Mouse (Mus musculus) limb, embryonic 13.5 days (tissue): Measurements from ENCODE around the gene Dlec1. TPM values are rescaled to one million over a fixed set of nuclear protein-coding genes. Genes with fewer than 3 reads are reported as not detected.

Experiments used
- ATAC-seq: fragments of 200-750 bp; cut with Nextera tagmentation; 2 replicates; pipeline ENCODE4 v1.8.0; 2017; ENCODE audit warnings: low read depth, moderate number of reproducible peaks, moderate TSS enrichment; ENCODE audit not compliant: low FRiP score
- H3K27ac ChIP-seq: fragments of 300-500 bp; sonication (generic); 2 replicates; pipeline ENCODE4 v1.5.1; 2015; ENCODE audit warnings: inconsistent platforms, mild to moderate bottlenecking, moderate library complexity
- H3K27me3 ChIP-seq: fragments of 300-500 bp; sonication (generic); 2 replicates; pipeline ENCODE4 v1.6.1; 2015; ENCODE audit warnings: mild to moderate bottlenecking, inconsistent platforms
- H3K36me3 ChIP-seq: fragments of 300-500 bp; sonication (generic); 2 replicates; pipeline ENCODE4 v1.6.1; 2015; ENCODE audit warnings: inconsistent platforms, mild to moderate bottlenecking, moderate library complexity
- H3K4me1 ChIP-seq: fragments of 300-500 bp; sonication (generic); 2 replicates; pipeline ENCODE4 v1.6.1; 2015; ENCODE audit warnings: inconsistent platforms
- H3K4me2 ChIP-seq: fragments of 300-500 bp; sonication (generic); replicated peaks from 2 replicates; pipeline ENCODE4 v1.6.1; 2015; ENCODE audit warnings: inconsistent platforms, mild to moderate bottlenecking, moderate library complexity
- H3K4me3 ChIP-seq: fragments of 300-500 bp; sonication (generic); 2 replicates; pipeline ENCODE4 v1.5.1; 2015; ENCODE audit warnings: moderate library complexity, mild to moderate bottlenecking, inconsistent platforms
- H3K9ac ChIP-seq: fragments of 300-500 bp; sonication (generic); 2 replicates; pipeline ENCODE4 v1.6.1; 2015; ENCODE audit warnings: mild to moderate bottlenecking, inconsistent platforms
- H3K9me3 ChIP-seq: fragments of 300-500 bp; sonication (generic); 2 replicates; pipeline ENCODE4 v1.6.1; 2016; ENCODE audit warnings: inconsistent platforms
- WGBS: fragments of 180-500 bp; shearing (Covaris S2); methylation state at CpG from one replicate; pipeline ENCODE4 v1.1.7; 2015; 5-methylcytosine and 5-hydroxymethylcytosine counted together
- polyA plus RNA-seq: library from polyadenylated mRNA; unstranded; fragments of >200 nt; fragmentation: Nextera tagmentation; extraction: Ambion mirVana; gene quantifications from 2 replicates; pipeline ENCODE4 v1.2.1, GENCODE M21; 2015

Gene Dlec1
- polyA plus RNA-seq, 1 experiment from 2014 or later, result 1.6 TPM

GRCm38 (mm10) chr9:119119409-119120167 is 17.3 kb downstream of the Dlec1 start:
- Histone ChIP-seq H3K27me3 (no peaks in the 10 kb centered on the region), H3K4me1 (no peaks in the 10 kb centered on the region), H3K4me3 (no peak overlapping the region), H3K36me3 (no peaks in the 10 kb centered on the region), H3K4me2 (no peak overlapping the region), H3K9ac (no peak overlapping the region), H3K9me3 (no peaks in the 10 kb centered on the region), H3K27ac (no peak overlapping the region)
- ATAC-seq, result no peak
- WGBS, result 87% methylated on average over 19 of the region's 19 CpGs

GRCm38 (mm10) chr9:119120168-119120560 is 17.9 kb downstream of the Dlec1 start:
- ATAC-seq, result no peak
- Histone ChIP-seq H3K36me3 (no peaks in the 10 kb centered on the region), H3K4me2 (no peak overlapping the region), H3K9me3 (no peaks in the 10 kb centered on the region), H3K27ac (no peak overlapping the region), H3K4me1 (no peaks in the 10 kb centered on the region), H3K4me3 (no peak overlapping the region), H3K9ac (no peak overlapping the region), H3K27me3 (no peaks in the 10 kb centered on the region)
- WGBS, result 61% methylated on average over 3 of the region's 3 CpGs

- no peak overlapping the region for H3K27ac ChIP-seq
- no peak overlapping the region for H3K4me2 ChIP-seq
- WGBS, result 78% methylated on average over 18 of the region's 18 CpGs
Observed at GRCm38 (mm10) chr9:119122596-119123369, 20.5 kb downstream of the Dlec1 start.

GRCm38 (mm10) chr9:119128436-119129181 is 26.3 kb downstream of the Dlec1 start:
- no peak overlapping the region for H3K4me3 ChIP-seq
- 77% methylated on average over 12 of the region's 12 CpGs for WGBS
- ATAC-seq, result no peak
- no peaks in the 10 kb centered on the region for H3K27me3 ChIP-seq
- H3K27ac ChIP-seq, result no peak overlapping the region
- no peak overlapping the region for H3K4me2 ChIP-seq
- no peaks in the 10 kb centered on the region for H3K4me1 ChIP-seq
- H3K9ac ChIP-seq, result no peak overlapping the region
- no peaks in the 10 kb centered on the region for H3K9me3 ChIP-seq
- H3K36me3 ChIP-seq, result no peaks in the 10 kb centered on the region

More at GRCm38 (mm10) chr9:119122596-119123369, 20.5 kb downstream of the Dlec1 start:
- Histone ChIP-seq H3K9me3 (no peaks in the 10 kb centered on the region), H3K27me3 (no peaks in the 10 kb centered on the region), H3K4me1 (no peaks in the 10 kb centered on the region), H3K4me3 (no peak overlapping the region), H3K9ac (no peak overlapping the region), H3K36me3 (no peaks in the 10 kb centered on the region)
- ATAC-seq, result no peak

- 58% methylated on average over 5 of the region's 5 CpGs for WGBS
- Histone ChIP-seq H3K4me3 (no peak overlapping the region), H3K36me3 (no peaks in the 10 kb centered on the region), H3K27me3 (no peaks in the 10 kb centered on the region), H3K4me1 (no peaks in the 10 kb centered on the region), H3K9ac (no peak overlapping the region), H3K27ac (no peak overlapping the region), H3K9me3 (no peaks in the 10 kb centered on the region), H3K4me2 (no peak overlapping the region)
- ATAC-seq, result no peak
Observed at GRCm38 (mm10) chr9:119130692-119131091, 28.4 kb downstream of the Dlec1 start.

- H3K36me3 ChIP-seq, result no peaks in the 10 kb centered on the region
- H3K4me3 ChIP-seq, result no peak overlapping the region
- no peak overlapping the region for H3K9ac ChIP-seq
- 77% methylated on average over 2 of the region's 2 CpGs for WGBS
- H3K27ac ChIP-seq, result no peak overlapping the region
- H3K4me2 ChIP-seq, result no peak overlapping the region
- H3K4me1 ChIP-seq, result no peaks in the 10 kb centered on the region
- H3K27me3 ChIP-seq, result no peaks in the 10 kb centered on the region
- ATAC-seq, result no peak
- no peaks in the 10 kb centered on the region for H3K9me3 ChIP-seq
Observed at GRCm38 (mm10) chr9:119138836-119139235, 36.6 kb downstream of the Dlec1 start.

GRCm38 (mm10) chr9:119142066-119142465 is 39.8 kb downstream of the Dlec1 start:
- Histone ChIP-seq H3K4me2 (no peak overlapping the region), H3K36me3 (no peaks in the 10 kb centered on the region), H3K27ac (no peak overlapping the region), H3K4me1 (no peaks in the 10 kb centered on the region), H3K4me3 (no peak overlapping the region), H3K27me3 (no peaks in the 10 kb centered on the region), H3K9ac (no peak overlapping the region), H3K9me3 (no peaks in the 10 kb centered on the region)
- WGBS, result 88% methylated on average over 5 of the region's 5 CpGs
- ATAC-seq, result no peak

- Histone ChIP-seq H3K4me2 (no peak overlapping the region), H3K27ac (no peak overlapping the region), H3K9me3 (no peaks in the 10 kb centered on the region), H3K9ac (no peak overlapping the region), H3K36me3 (no peaks in the 10 kb centered on the region), H3K27me3 (no peaks in the 10 kb centered on the region), H3K4me1 (no peaks in the 10 kb centered on the region), H3K4me3 (no peak overlapping the region)
- no peak for ATAC-seq
- WGBS, result 76% methylated on average over 9 of the region's 9 CpGs
Observed at GRCm38 (mm10) chr9:119143372-119143771, 41.1 kb downstream of the Dlec1 start.

- H3K4me2 ChIP-seq, result no peak overlapping the region
- H3K9ac ChIP-seq, result no peak overlapping the region
- H3K36me3 ChIP-seq, result no peaks in the 10 kb centered on the region
- H3K27ac ChIP-seq, result no peak overlapping the region
- no peak for ATAC-seq
- H3K4me1 ChIP-seq, result no peaks in the 10 kb centered on the region
- H3K9me3 ChIP-seq, result no peaks in the 10 kb centered on the region
- H3K27me3 ChIP-seq, result no peaks in the 10 kb centered on the region
- H3K4me3 ChIP-seq, result no peak overlapping the region
- WGBS, result 80% methylated on average over 8 of the region's 8 CpGs
Observed at GRCm38 (mm10) chr9:119144696-119145095, 42.4 kb downstream of the Dlec1 start.

GRCm38 (mm10) chr9:119145137-119145536 is 42.9 kb downstream of the Dlec1 start:
- no peaks in the 10 kb centered on the region for H3K4me1 ChIP-seq
- WGBS, result 64% methylated on average over 10 of the region's 10 CpGs
- H3K9me3 ChIP-seq, result no peaks in the 10 kb centered on the region
- no peak overlapping the region for H3K9ac ChIP-seq
- no peaks in the 10 kb centered on the region for H3K36me3 ChIP-seq
- H3K27me3 ChIP-seq, result no peaks in the 10 kb centered on the region
- H3K4me3 ChIP-seq, result no peak overlapping the region
- ATAC-seq, result no peak
- no peak overlapping the region for H3K27ac ChIP-seq
- no peak overlapping the region for H3K4me2 ChIP-seq

- Histone ChIP-seq H3K27me3 (no peaks in the 10 kb centered on the region), H3K4me2 (no peak overlapping the region), H3K4me1 (no peaks in the 10 kb centered on the region), H3K9me3 (no peaks in the 10 kb centered on the region), H3K4me3 (no peak overlapping the region), H3K36me3 (no peaks in the 10 kb centered on the region), H3K9ac (no peak overlapping the region), H3K27ac (no peak overlapping the region)
- ATAC-seq, result no peak
- 67% methylated on average over 6 of the region's 6 CpGs for WGBS
Observed at GRCm38 (mm10) chr9:119145638-119146037, 43.4 kb downstream of the Dlec1 start.

- H3K27me3 ChIP-seq, result no peaks in the 10 kb centered on the region
- H3K4me3 ChIP-seq, result no peak overlapping the region
- no peaks in the 10 kb centered on the region for H3K36me3 ChIP-seq
- H3K9ac ChIP-seq, result no peak overlapping the region
- no peak overlapping the region for H3K27ac ChIP-seq
- H3K4me2 ChIP-seq, result no peak overlapping the region
- H3K9me3 ChIP-seq, result no peaks in the 10 kb centered on the region
- WGBS, result 73% methylated on average over 13 of the region's 13 CpGs
- ATAC-seq, result no peak
- no peaks in the 10 kb centered on the region for H3K4me1 ChIP-seq
Observed at GRCm38 (mm10) chr9:119146098-119146770, 44.0 kb downstream of the Dlec1 start.
